Mouse (Mus musculus): ENCODE data around the gene Gpx5.

Gpx5 gene

GRCm38 (mm10) chr13:21292631-21293030 is at the start of gene Gpx5:
TSS of gene Gpx5 (minus strand) at chr13:21292731.
- in situ Hi-C loops (cut with MboI; ENCODE audit: low sequenced_read_pairs) = no loop called here

DNA sequence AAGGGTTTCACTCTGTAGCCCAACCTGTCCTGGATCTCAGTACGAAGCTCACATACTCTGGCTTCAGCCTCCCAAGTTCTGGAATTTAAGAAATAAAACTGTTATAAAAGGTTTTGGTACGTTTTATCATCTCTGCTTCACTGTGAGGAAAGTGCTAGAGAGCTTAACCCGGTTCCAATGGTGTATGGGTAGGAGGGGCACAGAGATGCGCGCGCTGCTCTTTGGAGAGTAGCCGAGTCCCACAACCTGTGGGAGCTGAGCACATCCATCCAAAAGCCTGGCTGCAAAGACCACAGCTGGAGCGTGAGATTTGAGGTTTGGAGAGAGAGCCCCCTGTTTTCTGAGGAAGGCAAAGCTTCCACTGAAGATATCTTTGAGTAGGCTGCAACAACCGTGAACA is 34.9 kb upstream of the Gpx5 start:
- in situ Hi-C loops (cut with MboI; ENCODE audit: low sequenced_read_pairs) = no loop called here

DNA sequence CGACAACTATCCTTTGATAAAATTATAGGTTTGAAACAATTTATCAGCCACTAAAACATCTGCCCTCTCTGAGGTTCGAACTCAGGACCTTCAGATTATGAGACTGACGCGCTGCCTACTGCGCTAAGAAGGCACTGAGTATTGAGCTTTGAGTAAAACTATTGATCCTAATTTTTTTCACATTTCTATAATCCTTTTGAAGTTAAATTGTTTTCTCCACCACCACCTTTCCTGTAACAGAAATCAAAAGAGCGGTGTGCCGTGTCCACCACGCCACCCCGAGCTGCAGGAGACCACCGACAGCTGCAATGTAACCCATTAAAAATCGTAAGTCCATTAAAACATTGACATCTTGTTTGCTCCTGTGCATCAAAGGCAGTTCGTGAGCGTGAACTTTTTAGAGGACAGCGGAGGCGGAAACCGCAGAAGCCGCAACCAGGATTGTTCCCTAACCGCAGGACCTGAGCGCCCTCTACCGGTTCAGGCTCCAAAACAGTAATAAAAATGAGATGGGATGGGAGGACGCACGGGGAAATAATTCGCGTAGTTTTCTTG is 34.2 kb upstream of the Gpx5 start:
- in situ Hi-C loops (cut with MboI; ENCODE audit: low sequenced_read_pairs) = no loop called here

- in situ Hi-C loops (cut with MboI; ENCODE audit: low sequenced_read_pairs) = no loop called here
Measured at GRCm38 (mm10) chr13:21326191-21326590, 33.7 kb upstream of the Gpx5 start.

DNA sequence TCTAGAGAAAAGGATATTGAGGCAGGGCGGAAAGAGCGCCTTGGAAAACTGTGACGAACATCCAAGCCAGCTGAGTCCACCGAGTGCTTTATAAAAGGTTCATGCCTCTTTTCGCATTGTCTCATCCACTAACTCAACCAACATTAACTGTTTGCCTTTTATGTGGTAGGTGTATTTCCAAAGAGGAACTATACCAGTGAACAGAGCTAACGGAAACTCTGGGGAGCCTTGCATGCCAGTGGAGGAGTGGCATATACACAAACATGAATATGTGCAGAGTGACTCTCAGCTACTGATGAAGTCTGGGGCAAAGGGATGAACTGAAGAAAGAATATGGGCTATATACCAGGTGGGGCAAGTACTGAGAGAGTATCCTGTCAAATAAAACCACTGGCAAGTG is 30.9 kb upstream of the Gpx5 start:
- in situ Hi-C loops (cut with MboI; ENCODE audit: low sequenced_read_pairs) = no loop called here

DNA sequence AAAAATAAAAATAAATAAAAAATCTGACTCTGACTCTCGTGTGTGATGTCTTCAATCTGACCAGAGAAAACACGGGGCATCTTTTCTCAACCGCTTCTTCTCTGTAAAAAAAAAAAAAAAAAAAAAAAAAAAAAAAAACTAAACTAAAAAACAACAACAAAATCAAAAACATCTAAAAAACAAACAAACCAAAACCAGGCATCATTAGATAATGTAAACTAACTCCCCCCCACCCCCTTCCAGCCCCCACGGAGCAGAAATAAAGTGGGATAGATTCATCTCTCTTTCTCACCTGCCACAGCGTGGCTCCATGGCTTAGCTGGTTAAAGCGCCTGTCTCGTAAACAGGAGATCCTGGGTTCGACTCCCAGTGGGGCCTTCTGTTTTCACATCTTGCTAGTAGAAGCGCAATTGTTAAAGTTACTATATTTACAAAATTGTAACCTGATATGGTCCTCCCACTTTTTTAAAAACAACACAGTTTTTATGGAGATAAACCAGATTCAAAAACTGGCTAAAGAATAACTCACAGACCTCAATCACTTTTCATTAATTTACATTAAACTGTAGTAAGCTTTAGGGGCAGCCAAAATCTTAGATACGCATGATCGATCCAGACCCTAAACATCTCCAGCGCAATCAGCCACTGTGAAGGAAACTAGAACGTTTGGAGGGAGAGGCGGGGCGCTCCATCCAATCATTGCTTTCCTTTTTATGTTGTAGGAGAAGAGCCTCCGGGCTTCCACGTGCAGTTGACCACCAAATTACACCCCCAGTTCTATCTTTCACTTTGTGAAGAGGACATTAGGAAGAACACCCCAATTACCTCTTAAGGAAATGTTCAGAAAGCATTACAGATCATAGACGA is 30.2 kb upstream of the Gpx5 start:
- in situ Hi-C loops (cut with MboI; ENCODE audit: low sequenced_read_pairs) = no loop called here

DNA sequence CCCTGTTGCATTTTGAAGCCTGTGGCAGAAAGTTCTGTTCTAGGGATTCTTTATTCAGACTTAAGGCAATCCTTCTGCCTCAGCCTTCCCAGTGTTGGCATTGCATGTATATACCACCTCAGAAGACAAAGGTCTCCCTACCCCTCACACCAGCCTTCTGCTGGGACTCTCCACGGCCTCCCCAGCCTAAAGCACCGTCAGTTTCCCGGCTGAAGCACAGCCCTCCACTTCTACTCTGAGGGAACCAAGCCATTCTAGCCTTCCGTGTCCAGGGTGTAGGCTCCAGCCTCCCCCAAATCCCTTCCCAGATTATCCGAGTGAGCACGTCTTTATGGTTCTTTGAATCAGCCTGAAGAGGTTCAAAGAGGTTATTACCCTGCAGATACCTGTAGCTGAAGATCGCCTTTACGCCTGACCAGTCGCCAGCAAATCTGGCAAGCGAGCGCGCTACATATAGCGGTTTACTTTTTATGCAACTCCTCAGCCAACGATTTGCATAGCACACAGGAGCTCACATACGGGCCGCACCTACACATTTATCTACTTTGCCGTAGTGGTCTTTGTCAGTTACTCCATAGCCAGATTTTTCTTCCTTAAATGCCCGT is 29.5 kb upstream of the Gpx5 start:
- in situ Hi-C loops (cut with MboI; ENCODE audit: low sequenced_read_pairs) = no loop called here

DNA sequence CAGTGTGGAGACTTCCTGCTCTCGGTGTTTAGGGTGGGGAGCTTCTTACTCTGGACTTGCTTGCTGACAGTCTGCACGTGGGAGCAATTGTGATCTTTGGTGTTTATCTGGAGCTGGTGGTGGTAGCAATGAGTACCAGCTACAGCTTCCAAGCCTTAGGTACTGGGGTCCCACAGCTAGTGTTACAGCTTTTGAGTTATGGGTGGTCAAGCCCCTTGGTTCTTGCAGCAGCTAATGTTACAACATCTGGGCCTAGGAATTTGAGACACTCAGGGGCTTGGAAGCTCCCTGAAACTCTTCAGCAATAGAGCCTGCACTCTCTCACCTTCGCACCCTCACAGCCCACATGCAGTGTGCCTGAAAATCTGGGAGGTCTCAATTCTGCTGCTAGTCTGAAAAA is 27.7 kb upstream of the Gpx5 start:
- in situ Hi-C loops (cut with MboI; ENCODE audit: low sequenced_read_pairs) = no loop called here

DNA sequence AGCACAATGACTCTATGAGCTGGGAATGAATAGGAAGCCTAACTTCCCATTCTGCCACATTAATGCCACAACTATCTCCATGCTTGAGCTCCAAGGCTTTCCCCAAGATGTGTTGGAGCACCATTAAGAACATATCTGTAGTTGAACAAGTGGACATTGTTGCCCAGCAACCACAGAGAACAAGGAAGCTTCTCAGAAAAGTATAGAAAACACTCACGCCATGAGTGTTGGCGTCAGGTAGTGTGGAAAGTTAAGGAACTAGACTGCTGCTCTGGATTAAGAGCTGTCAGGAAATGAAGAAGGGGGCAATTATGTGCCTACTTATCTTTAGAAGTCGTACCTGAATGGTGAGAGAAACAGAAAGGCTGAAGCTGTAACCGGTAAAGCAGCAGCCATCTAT is 21.4 kb upstream of the Gpx5 start:
- in situ Hi-C loops (cut with MboI; ENCODE audit: low sequenced_read_pairs) = no loop called here

GRCm38 (mm10) chr13:21312854-21313253 is 20.3 kb upstream of the Gpx5 start:
- in situ Hi-C loops (cut with MboI; ENCODE audit: low sequenced_read_pairs) = no loop called here

DNA sequence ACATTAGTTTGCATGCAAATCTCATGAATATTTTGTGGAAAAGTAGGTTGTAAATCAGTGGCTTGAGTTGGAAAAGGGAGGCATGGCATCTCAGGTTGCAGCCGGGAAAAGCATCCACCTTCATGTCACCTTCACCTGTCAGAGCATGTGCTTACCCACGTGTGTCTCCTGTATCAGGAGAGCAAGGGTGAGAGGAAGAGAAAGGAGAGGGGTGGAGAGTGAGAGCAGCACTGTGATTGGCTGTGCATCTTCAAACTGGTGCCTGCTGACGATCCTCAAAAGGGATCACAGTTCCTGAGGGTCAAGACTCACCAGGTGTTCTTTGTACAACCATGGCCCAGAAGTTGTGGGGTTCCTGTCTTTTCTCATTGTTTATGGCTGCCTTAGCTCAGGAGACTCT is 19.4 kb upstream of the Gpx5 start, which contains the start of gene Gpx6:
TSS of gene Gpx6 (plus strand) at position 200 of the 400 bp plus-strand sequence.
- in situ Hi-C loops (cut with MboI; ENCODE audit: low sequenced_read_pairs) = no loop called here

GRCm38 (mm10) chr13:21309788-21310187 is 17.3 kb upstream of the Gpx5 start:
- in situ Hi-C loops (cut with MboI; ENCODE audit: low sequenced_read_pairs) = no loop called here

GRCm38 (mm10) chr13:21304483-21305066 is 12.0 kb upstream of the Gpx5 start:
- in situ Hi-C loops (cut with MboI; ENCODE audit: low sequenced_read_pairs) = no loop called here

DNA sequence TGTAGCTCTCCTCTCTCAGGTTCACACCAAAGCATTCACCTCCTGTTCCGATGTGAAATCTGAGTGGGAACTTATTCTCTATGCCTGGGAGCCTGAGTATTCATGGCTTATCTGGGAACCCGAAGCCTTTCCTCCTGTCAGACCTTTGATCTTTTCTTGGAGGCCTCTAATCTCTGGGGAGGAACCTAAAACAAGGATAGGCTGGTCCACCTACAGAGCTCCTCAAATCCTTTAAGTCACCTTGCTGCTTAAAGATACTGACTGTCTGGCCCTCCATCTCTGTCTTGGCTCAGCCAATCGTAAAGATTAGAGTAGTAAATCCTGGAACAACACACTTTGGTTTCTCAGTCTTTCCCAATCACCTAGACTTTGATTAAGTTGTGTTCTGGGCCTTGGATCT is 6.0 kb upstream of the Gpx5 start:
- in situ Hi-C loops (cut with MboI; ENCODE audit: low sequenced_read_pairs) = no loop called here

- in situ Hi-C loops (cut with MboI; ENCODE audit: low sequenced_read_pairs) = no loop called here
Measured at GRCm38 (mm10) chr13:21279559-21279958, 13.0 kb downstream of the Gpx5 start.

DNA sequence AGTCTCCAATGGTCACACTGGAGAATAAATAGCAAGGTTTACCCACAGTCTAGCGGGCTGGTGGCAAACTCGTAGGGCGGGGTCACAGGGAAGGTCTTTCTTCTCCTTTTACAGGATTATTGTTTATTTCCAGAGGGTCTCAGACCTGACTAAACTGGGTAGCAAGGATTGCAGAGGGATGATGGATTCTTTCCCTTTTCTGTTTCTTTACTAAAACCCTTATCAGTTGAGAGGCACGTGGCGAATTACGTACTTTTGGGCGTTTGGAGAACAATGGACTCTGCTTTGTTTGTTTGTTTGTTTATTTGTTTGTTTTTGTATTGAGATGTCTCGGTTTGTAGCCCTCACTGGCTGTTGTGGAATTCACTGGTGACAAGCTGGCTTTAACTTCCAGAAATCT is 13.5 kb downstream of the Gpx5 start:
- in situ Hi-C loops (cut with MboI; ENCODE audit: low sequenced_read_pairs) = no loop called here

DNA sequence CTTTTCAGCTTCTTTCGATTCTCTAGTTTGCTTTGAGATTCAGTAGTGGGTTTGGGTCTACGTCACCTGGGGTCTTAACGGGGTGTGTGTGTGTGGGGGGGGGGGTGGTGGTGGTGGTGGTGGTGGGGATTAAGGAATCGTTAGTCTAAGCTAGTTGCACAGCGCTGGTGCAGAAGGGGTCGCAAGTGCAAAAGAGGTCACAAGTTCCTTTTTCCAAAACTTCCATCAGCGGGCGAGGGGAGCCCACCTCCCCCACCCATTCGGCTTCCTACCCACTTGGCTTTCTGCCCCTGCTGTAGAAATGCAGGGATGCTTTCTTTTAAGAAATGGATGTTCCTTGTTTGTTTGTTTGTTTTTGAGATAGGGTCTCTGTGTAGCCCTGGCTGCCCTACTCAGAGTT is 16.0 kb downstream of the Gpx5 start:
- in situ Hi-C loops (cut with MboI; ENCODE audit: low sequenced_read_pairs) = no loop called here

- in situ Hi-C loops (cut with MboI; ENCODE audit: low sequenced_read_pairs) = no loop called here
Measured at GRCm38 (mm10) chr13:21275815-21276550, 16.5 kb downstream of the Gpx5 start.

GRCm38 (mm10) chr13:21275021-21275814 is 17.3 kb downstream of the Gpx5 start:
- in situ Hi-C loops (cut with MboI; ENCODE audit: low sequenced_read_pairs) = no loop called here

- in situ Hi-C loops (cut with MboI; ENCODE audit: low sequenced_read_pairs) = no loop called here
Measured at GRCm38 (mm10) chr13:21268262-21268661, 24.3 kb downstream of the Gpx5 start.
